In the genomic region with DNA sequence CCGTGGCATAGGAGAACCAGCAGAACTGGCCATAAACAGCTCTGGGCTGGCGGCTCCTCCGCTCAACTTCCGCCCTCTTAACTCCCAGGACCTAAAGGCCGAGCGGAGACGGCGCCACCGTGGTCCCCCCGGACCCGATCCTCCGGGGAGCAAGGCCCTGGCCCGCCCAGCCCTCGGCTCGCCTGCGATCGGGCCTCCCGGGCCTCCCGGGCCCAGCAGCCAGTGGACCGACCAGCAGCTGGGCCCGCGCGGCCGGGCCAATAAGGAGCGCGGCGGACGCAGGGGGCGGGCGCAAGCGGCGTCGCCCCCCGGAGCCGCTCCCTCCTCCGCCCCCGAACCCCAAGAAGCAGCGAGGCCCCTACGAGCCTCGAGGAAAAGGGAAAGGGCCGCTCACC, we compare ENCODE assay signal across 7 mouse cellular contexts. TPM values are rescaled to one million over a fixed set of nuclear protein-coding genes. Genes with fewer than 3 reads are reported as not detected.
A peak's percentile ranks its signal among the peaks of the same experiment; 100 is the strongest.
DNase-seq lines count a peak whose midpoint lies in the region; ATAC-seq and TF ChIP-seq lines count a peak whose summit lies in the region.

No protein-coding gene starts in this region.

- 0% methylated on average over 34 of the region's 41 CpGs for WGBS in kidney, postnatal 0 days
- 0% methylated on average over 40 of the region's 41 CpGs for WGBS in hindbrain, embryonic 13.5 days
- WGBS in midbrain, embryonic 11.5 days = under 1% methylated on average over 37 of the region's 41 CpGs

- peak; percentile 84 for DNase-seq in kidney, postnatal 0 days (ENCODE audit: low spot score)
- DNase-seq in kidney, postnatal 4 days = no peak
- DNase-seq in midbrain, embryonic 11.5 days (ENCODE audit: low spot score, missing footprints) = no peak
- no peak for DNase-seq in cerebellum, adult 11-12 months
- DNase-seq in thymus, postnatal 14 days = no peak

- no peak for TF ChIP-seq POLR2A in cortical plate, adult 2 months (IDR thresholded peaks at IDR 0.05; ENCODE audit: extremely low read depth, insufficient read depth, low read length)

- TF ChIP-seq CTCF in kidney, postnatal 0 days (IDR thresholded peaks at IDR 0.05; ENCODE audit: low read depth) = no peak
- TF ChIP-seq CTCF in cortical plate, adult 2 months (IDR thresholded peaks at IDR 0.05; ENCODE audit: extremely low read depth, insufficient read depth, low read length) = no peak

- peak overlapping the region; percentile 72 for H3K4me2 ChIP-seq in kidney, postnatal 0 days (ENCODE audit: low read length)
- H3K4me2 ChIP-seq in hindbrain, embryonic 13.5 days = peak overlapping the region; percentile 79
- peak overlapping the region; percentile 91 for H3K4me2 ChIP-seq in midbrain, embryonic 11.5 days

- peaks cover 2% of the 10 kb centered on the region; the same call in 1 of the 2 replicates for H3K4me1 ChIP-seq in kidney, postnatal 0 days (replicated peaks; ENCODE audit: insufficient read depth, low read length)
- no peaks in the 10 kb centered on the region for H3K4me1 ChIP-seq in cortical plate, adult 2 months (ENCODE audit: control insufficient read depth, insufficient read depth, low read length)
- H3K4me1 ChIP-seq in hindbrain, embryonic 13.5 days (replicated peaks) = peaks cover 36% of the 10 kb centered on the region
- H3K4me1 ChIP-seq in midbrain, embryonic 11.5 days (ENCODE audit: control insufficient read depth, insufficient read depth, low read length) = peaks cover 8% of the 10 kb centered on the region

- peak overlapping the region; percentile 90 for H3K4me3 ChIP-seq in kidney, postnatal 0 days (replicated peaks; ENCODE audit: low read depth, low read length)
- peak overlapping the region; percentile 60 for H3K4me3 ChIP-seq in cortical plate, adult 2 months (ENCODE audit: insufficient read depth, low read length)
- H3K4me3 ChIP-seq in hindbrain, embryonic 13.5 days = peak overlapping the region; percentile 58
- peak overlapping the region; percentile 61 for H3K4me3 ChIP-seq in midbrain, embryonic 11.5 days (ENCODE audit: low read depth, low read length)

- peak overlapping the region; percentile 95 for H3K27ac ChIP-seq in kidney, postnatal 0 days
- peak overlapping the region; percentile 98 for H3K27ac ChIP-seq in cortical plate, adult 2 months (ENCODE audit: insufficient read depth, low read length)
- H3K27ac ChIP-seq in hindbrain, embryonic 13.5 days = peak overlapping the region; percentile 99
- peak overlapping the region; percentile 89 for H3K27ac ChIP-seq in midbrain, embryonic 11.5 days (ENCODE audit: low read depth, low read length)

- no peaks in the 10 kb centered on the region for H3K27me3 ChIP-seq in kidney, postnatal 0 days (ENCODE audit: insufficient read depth, low read length)
- no peaks in the 10 kb centered on the region for H3K27me3 ChIP-seq in hindbrain, embryonic 13.5 days
- H3K27me3 ChIP-seq in midbrain, embryonic 11.5 days (ENCODE audit: control insufficient read depth, insufficient read depth, low read length) = no peaks in the 10 kb centered on the region

- H3K36me3 ChIP-seq in kidney, postnatal 0 days (ENCODE audit: insufficient read depth, low read length) = peaks cover 13% of the 10 kb centered on the region; the same call in 1 of the 2 replicates
- H3K36me3 ChIP-seq in hindbrain, embryonic 13.5 days = peaks cover 30% of the 10 kb centered on the region
- H3K36me3 ChIP-seq in midbrain, embryonic 11.5 days (ENCODE audit: control insufficient read depth, insufficient read depth, low read length) = peaks cover 9% of the 10 kb centered on the region; the same call in 1 of the 2 replicates

- H3K9me3 ChIP-seq in kidney, postnatal 0 days (replicated peaks; ENCODE audit: low read length) = no peaks in the 10 kb centered on the region
- no peaks in the 10 kb centered on the region for H3K9me3 ChIP-seq in hindbrain, embryonic 13.5 days
- H3K9me3 ChIP-seq in midbrain, embryonic 11.5 days (ENCODE audit: control insufficient read depth, low read length) = no peaks in the 10 kb centered on the region

- H3K9ac ChIP-seq in kidney, postnatal 0 days (ENCODE audit: low read depth, low read length) = peak overlapping the region; percentile 83
- H3K9ac ChIP-seq in hindbrain, embryonic 13.5 days = peak overlapping the region; percentile 87
- H3K9ac ChIP-seq in midbrain, embryonic 11.5 days (ENCODE audit: low read length) = peak overlapping the region; percentile 93

- ATAC-seq in kidney, postnatal 0 days (replicated peaks; ENCODE audit: low FRiP score, low read depth) = peak; percentile 77
- peak; percentile 81 for ATAC-seq in hindbrain, embryonic 13.5 days (ENCODE audit: low FRiP score)
- peak; percentile 85 for ATAC-seq in midbrain, embryonic 11.5 days (ENCODE audit: low FRiP score)

RNA-seq across cellular contexts. Expression of a gene that starts 0.4 kb away (rescaled TPM):
- polyA plus RNA-seq in kidney, postnatal 0 days (2015; fragmentation: Nextera tagmentation; extraction: Ambion mirVana) = 88.6 and 101 TPM in 2 replicates
- 66.3 and 66.6 TPM in 2 replicates for polyA plus RNA-seq in cortical plate, adult 2 months (2012; rRNA removed)
- 144 and 146 TPM in 2 replicates for polyA plus RNA-seq in hindbrain, embryonic 13.5 days (2015; fragmentation: Nextera tagmentation; extraction: Ambion mirVana)
- polyA plus RNA-seq in midbrain, embryonic 11.5 days (2014; fragmentation: Nextera tagmentation; extraction: Ambion mirVana) = 167 and 173 TPM in 2 replicates

RNA-seq across cellular contexts. Expression of a gene that starts 23.6 kb away (rescaled TPM):
- 90.9 and 104 TPM in 2 replicates for polyA plus RNA-seq in kidney, postnatal 0 days (2015; fragmentation: Nextera tagmentation; extraction: Ambion mirVana)
- polyA plus RNA-seq in cortical plate, adult 2 months (2012; rRNA removed) = 48.4 and 57.0 TPM in 2 replicates
- 117 and 134 TPM in 2 replicates for polyA plus RNA-seq in hindbrain, embryonic 13.5 days (2015; fragmentation: Nextera tagmentation; extraction: Ambion mirVana)
- polyA plus RNA-seq in midbrain, embryonic 11.5 days (2014; fragmentation: Nextera tagmentation; extraction: Ambion mirVana) = 156 and 161 TPM in 2 replicates

RNA-seq across cellular contexts. Expression of a gene that starts 26.2 kb away (rescaled TPM):
- 52.9 and 56.2 TPM in 2 replicates for polyA plus RNA-seq in kidney, postnatal 0 days (2015; fragmentation: Nextera tagmentation; extraction: Ambion mirVana)
- polyA plus RNA-seq in cortical plate, adult 2 months (2012; rRNA removed) = 126 and 128 TPM in 2 replicates
- 72.7 and 74.8 TPM in 2 replicates for polyA plus RNA-seq in hindbrain, embryonic 13.5 days (2015; fragmentation: Nextera tagmentation; extraction: Ambion mirVana)
- polyA plus RNA-seq in midbrain, embryonic 11.5 days (2014; fragmentation: Nextera tagmentation; extraction: Ambion mirVana) = 70.5 and 79.6 TPM in 2 replicates

RNA-seq across cellular contexts. Expression of a gene that starts 59.5 kb away (rescaled TPM):
- 76.5 and 83.5 TPM in 2 replicates for polyA plus RNA-seq in kidney, postnatal 0 days (2015; fragmentation: Nextera tagmentation; extraction: Ambion mirVana)
- 15.9 and 16.4 TPM in 2 replicates for polyA plus RNA-seq in cortical plate, adult 2 months (2012; rRNA removed)
- polyA plus RNA-seq in hindbrain, embryonic 13.5 days (2015; fragmentation: Nextera tagmentation; extraction: Ambion mirVana) = 30.8 and 32.4 TPM in 2 replicates
- polyA plus RNA-seq in midbrain, embryonic 11.5 days (2014; fragmentation: Nextera tagmentation; extraction: Ambion mirVana) = 46.9 and 47.0 TPM in 2 replicates
